Mouse (Mus musculus): ENCODE results near the gene Sbsn. TPM values are rescaled to one million over a fixed set of nuclear protein-coding genes. Genes with fewer than 3 reads are reported as not detected.

The Sbsn gene
- polyA plus RNA-seq (2017; shearing (Covaris generic)), result 1 to 10 TPM in 1 of 2 experiments, not detected in 1; 2.9 TPM

GRCm38 (mm10) chr7:30751086-30751669, at the start of gene Sbsn:
Gene Sbsn (plus strand): TSS chr7:30751471.

GRCm38 (mm10) chr7:30711942-30712341, 39.3 kb upstream of the Sbsn start, which contains the start of gene Atp4a:
Gene Atp4a (plus strand): TSS chr7:30712209.

GRCm38 (mm10) chr7:30729396-30730063, 21.7 kb upstream of the Sbsn start, which contains the start of gene Tmem147:
Gene Tmem147 (minus strand): TSS chr7:30729540.

GRCm38 (mm10) chr7:30743617-30744016, 7.7 kb upstream of the Sbsn start, which contains the start of gene Gapdhs:
Gene Gapdhs (minus strand): TSS chr7:30743681.

DNA sequence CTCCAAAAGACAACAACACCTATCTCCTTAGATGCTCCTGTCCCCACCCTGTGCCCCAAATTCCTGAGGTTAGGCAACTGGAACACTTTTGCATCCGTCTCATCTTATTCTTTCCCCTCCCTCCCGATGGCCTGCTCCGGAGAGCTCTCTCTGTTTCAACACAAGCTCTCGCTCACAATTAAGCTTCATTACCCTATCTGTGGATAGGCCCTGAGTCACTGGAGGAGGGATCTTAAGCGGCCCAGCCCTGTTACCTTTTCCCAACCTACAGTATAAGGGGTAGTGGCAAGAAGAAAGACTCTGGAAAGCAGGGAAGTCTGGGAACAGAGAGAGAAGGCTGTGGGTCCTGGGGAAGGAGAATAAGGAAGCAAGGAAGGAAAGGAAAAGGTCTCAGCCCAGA, 12.2 kb downstream of the Sbsn start, which contains the start of gene Dmkn:
Gene Dmkn, plus strand, starts transcription at position 301 of the 400 bp plus-strand sequence.

DNA sequence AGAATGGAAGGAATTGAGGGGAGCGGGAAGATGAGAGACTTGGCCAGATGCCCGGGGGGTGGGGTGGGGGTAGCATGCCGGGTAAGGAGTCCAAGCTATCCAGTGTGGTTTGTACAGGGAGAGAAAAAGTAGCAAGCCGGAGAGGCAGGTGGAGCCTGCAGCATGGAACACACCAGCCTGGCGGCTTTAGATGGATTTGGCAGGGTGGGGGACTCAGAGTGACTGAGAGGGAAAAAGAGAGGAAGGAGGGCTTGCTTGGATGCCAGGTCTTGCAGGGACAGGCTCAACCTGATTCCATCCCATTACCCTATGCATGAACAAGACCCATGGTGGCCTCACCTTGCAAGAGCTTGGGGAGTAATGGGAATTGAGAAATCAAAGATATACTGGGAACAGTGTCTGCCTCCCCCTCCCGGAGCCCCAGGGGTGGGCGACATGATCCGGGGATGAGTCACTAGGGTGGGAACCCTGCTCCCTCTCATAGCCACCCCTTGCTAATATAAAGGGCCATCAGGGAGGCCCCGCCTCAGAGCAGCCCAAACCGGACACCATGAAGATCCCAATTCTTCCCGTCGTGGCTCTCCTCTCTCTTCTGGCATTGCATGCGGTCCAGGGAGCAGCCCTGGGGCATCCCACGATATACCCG, 36.2 kb downstream of the Sbsn start, which contains the start of gene Krtdap:
Gene Krtdap, plus strand, starts transcription at position 520 of the 646 bp plus-strand sequence.

Other genes starting within 250 kb of the Sbsn start
- 1 to 10 TPM; 1.5 to 2.5 TPM for gene Arhgap33, start 216.4 kb upstream of the Sbsn start, polyA plus RNA-seq (2017; shearing (Covaris generic))
- gene Hspb6, start 199.3 kb upstream of the Sbsn start, polyA plus RNA-seq (2017; shearing (Covaris generic)), result 1 to 10 TPM; 1.9 to 4.1 TPM
- 1 to 10 TPM; 5.7 to 6.2 TPM for gene Proser3, start 199.2 kb upstream of the Sbsn start, polyA plus RNA-seq (2017; shearing (Covaris generic))
- 100 to 1,000 TPM in 1 of 2 experiments, 10 to 100 TPM in 1; 92.9 to 107 TPM for gene Lin37, start 191.6 kb upstream of the Sbsn start, polyA plus RNA-seq (2017; shearing (Covaris generic))
- gene U2af1l4, start 188.2 kb upstream of the Sbsn start, polyA plus RNA-seq (2017; shearing (Covaris generic)), result 10 to 100 TPM; 28.3 to 67.8 TPM
- 10 to 100 TPM; 53.5 to 82.4 TPM for gene Gm49396, start 188.1 kb upstream of the Sbsn start, polyA plus RNA-seq (2017; shearing (Covaris generic))
- gene Psenen, start 187.8 kb upstream of the Sbsn start, polyA plus RNA-seq (2017; shearing (Covaris generic)), result 100 to 1,000 TPM; 231 to 234 TPM
- 100 to 1,000 TPM in 1 of 2 experiments, 10 to 100 TPM in 1; 66.2 to 268 TPM for gene Igflr1, start 186.0 kb upstream of the Sbsn start, polyA plus RNA-seq (2017; shearing (Covaris generic))
- gene Kmt2b, start 162.7 kb upstream of the Sbsn start, polyA plus RNA-seq (2017; shearing (Covaris generic)), result 10 to 100 TPM; 14.9 to 15.1 TPM
- gene Zbtb32, start 152.6 kb upstream of the Sbsn start, polyA plus RNA-seq (2017; shearing (Covaris generic)), result 10 to 100 TPM; 12.9 to 34.9 TPM
- gene Upk1a, start 138.6 kb upstream of the Sbsn start, polyA plus RNA-seq (2017; shearing (Covaris generic)), result 1 to 10 TPM in 1 of 2 experiments, under 1 TPM in 1; 0.32 to 1.8 TPM
- 100 to 1,000 TPM; 713 to 756 TPM for gene Cox6b1, start 125.3 kb upstream of the Sbsn start, polyA plus RNA-seq (2017; shearing (Covaris generic))
- gene Etv2, start 115.6 kb upstream of the Sbsn start, polyA plus RNA-seq (2017; shearing (Covaris generic)), result not detected
- gene Rbm42, start 101.2 kb upstream of the Sbsn start, polyA plus RNA-seq (2017; shearing (Covaris generic)), result 100 to 1,000 TPM; 125 to 166 TPM
- gene Haus5, start 86.5 kb upstream of the Sbsn start, polyA plus RNA-seq (2017; shearing (Covaris generic)), result 10 to 100 TPM; 18.3 to 29.7 TPM
- under 1 TPM in 1 of 2 experiments, not detected in 1; 0.50 TPM for gene Pmis2, start 79.9 kb upstream of the Sbsn start, polyA plus RNA-seq (2017; shearing (Covaris generic))
- not detected for gene 2200002J24Rik, start 52.5 kb upstream of the Sbsn start, polyA plus RNA-seq (2017; shearing (Covaris generic))
- gene Atp4a, start 39.3 kb upstream of the Sbsn start, polyA plus RNA-seq (2017; shearing (Covaris generic)), result under 1 TPM in 1 of 2 experiments, not detected in 1; 0.34 TPM
- gene Tmem147, start 21.9 kb upstream of the Sbsn start, polyA plus RNA-seq (2017; shearing (Covaris generic)), result 100 to 1,000 TPM in 1 of 2 experiments, 10 to 100 TPM in 1; 85.3 to 135 TPM
- under 1 TPM; 0.34 to 0.55 TPM for gene Gapdhs, start 7.8 kb upstream of the Sbsn start, polyA plus RNA-seq (2017; shearing (Covaris generic))
- not detected for gene Dmkn, start 12.3 kb downstream of the Sbsn start, polyA plus RNA-seq (2017; shearing (Covaris generic))
- not detected for gene Krtdap, start 36.4 kb downstream of the Sbsn start, polyA plus RNA-seq (2017; shearing (Covaris generic))
- gene Ffar2, start 72.3 kb downstream of the Sbsn start, polyA plus RNA-seq (2017; shearing (Covaris generic)), result under 1 TPM; 0.27 to 0.69 TPM
- not detected for gene Ffar3, start 104.7 kb downstream of the Sbsn start, polyA plus RNA-seq (2017; shearing (Covaris generic))
- gene Ffar1, start 110.1 kb downstream of the Sbsn start, polyA plus RNA-seq (2017; shearing (Covaris generic)), result under 1 TPM in 1 of 2 experiments, not detected in 1; 0.11 TPM
- 1 to 10 TPM; 5.6 to 8.0 TPM for gene Cd22, start 128.9 kb downstream of the Sbsn start, polyA plus RNA-seq (2017; shearing (Covaris generic))
- under 1 TPM in 1 of 2 experiments, not detected in 1; 0.47 TPM for gene Mag, start 163.4 kb downstream of the Sbsn start, polyA plus RNA-seq (2017; shearing (Covaris generic))
- not detected for gene Hamp2, start 173.2 kb downstream of the Sbsn start, polyA plus RNA-seq (2017; shearing (Covaris generic))
- under 1 TPM in 1 of 2 experiments, not detected in 1; 0.76 TPM for gene Hamp, start 192.6 kb downstream of the Sbsn start, polyA plus RNA-seq (2017; shearing (Covaris generic))
- gene Usf2, start 205.3 kb downstream of the Sbsn start, polyA plus RNA-seq (2017; shearing (Covaris generic)), result 10 to 100 TPM; 13.0 to 18.6 TPM
- gene Lsr, start 222.0 kb downstream of the Sbsn start, polyA plus RNA-seq (2017; shearing (Covaris generic)), result 10 to 100 TPM; 10.5 to 23.2 TPM
- gene Fam187b, start 222.3 kb downstream of the Sbsn start, polyA plus RNA-seq (2017; shearing (Covaris generic)), result under 1 TPM in 1 of 2 experiments, not detected in 1; 0.83 TPM

Data from activated CD4-positive, CD25-positive, alpha-beta regulatory T cell (primary cell).